Mouse (Mus musculus) gastrocnemius, adult 2 months (tissue): ENCODE measurements around the gene Rhov. TPM values are rescaled to one million over a fixed set of nuclear protein-coding genes. Genes with fewer than 3 reads are reported as not detected.

Source experiments
- DNase-seq: peaks from one replicate; pipeline ENCODE4 v3.0.0; 2022
- H3K27ac ChIP-seq: fragments of 200-600 bp; 2 replicates; pipeline ENCODE4 v1.8.1; 2022; ENCODE audit warnings: mild to moderate bottlenecking
- H3K4me3 ChIP-seq: fragments of 200-600 bp; 2 replicates; pipeline ENCODE4 v1.8.1; 2022; ENCODE audit warnings: mild to moderate bottlenecking, moderate library complexity
- CTCF ChIP-seq: fragments of 200-600 bp; IDR thresholded peaks from 2 replicates; pipeline ENCODE4 v1.8.1; 2022; ENCODE audit warnings: antibody characterized with exemption, mild to moderate bottlenecking, moderate library complexity
- intact Hi-C: fragments of 180-260 bp; cut with DNase I; formaldehyde crosslinking; loops from one replicate; pipeline ENCODE4 v1.15.1; 2025
- long read RNA-seq, 2 experiments: library from polyadenylated mRNA; stranded (forward); transcript quantifications; one replicate each; pipeline ENCODE4 v2.0.0; 2021
- total RNA-seq, 2 experiments: library from RNA; stranded (reverse); gene quantifications; 2 replicates each; pipeline ENCODE4 v1.2.3; 2021

Rhov gene
- not detected for total RNA-seq
- long read RNA-seq, experiment 1 = 0 reads
- long read RNA-seq, experiment 2 = 0 reads

DNA sequence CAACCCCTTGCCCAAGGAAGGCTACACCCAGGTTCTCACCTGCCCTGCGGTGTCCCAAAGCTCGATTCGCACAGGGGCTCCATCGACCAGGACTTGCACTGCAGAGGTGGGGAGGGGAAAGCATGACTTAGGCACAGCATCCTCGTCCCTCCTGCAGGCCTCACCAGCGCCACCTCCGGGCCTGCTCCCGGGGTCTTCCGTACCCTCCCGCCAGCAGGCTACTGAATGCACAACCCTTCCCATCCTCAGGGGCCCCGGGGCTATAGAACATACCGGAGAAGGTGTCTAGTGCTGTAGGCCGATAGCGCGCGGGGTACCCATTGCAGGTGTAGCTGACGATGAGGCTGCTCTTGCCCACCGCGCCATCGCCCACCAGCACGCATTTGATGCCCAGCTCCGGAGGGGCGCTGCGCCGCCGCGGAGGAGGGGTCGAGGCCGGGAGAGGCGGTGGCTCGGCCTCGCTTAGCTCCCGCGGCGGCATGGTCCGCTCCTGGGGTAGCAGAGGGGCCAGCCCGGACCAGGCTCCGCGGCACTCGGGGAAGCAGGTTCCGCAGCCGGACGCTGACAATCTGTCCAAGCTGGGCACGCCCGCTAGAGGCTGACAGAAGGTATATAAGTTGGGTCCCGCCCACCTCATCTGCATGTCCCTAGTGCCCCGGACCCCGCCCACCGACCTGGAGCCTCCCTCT lies at the start of gene Rhov:
Gene Rhov, minus strand, starts transcription at position 630 of the 689 bp plus-strand sequence.
- no peak for DNase-seq
- Histone ChIP-seq H3K27ac (no peak within 1 kb of the TSS), H3K4me3 (peak within 1 kb of the TSS; percentile 72)
- no peak for TF ChIP-seq CTCF
- intact Hi-C loops = no loop called here

DNA sequence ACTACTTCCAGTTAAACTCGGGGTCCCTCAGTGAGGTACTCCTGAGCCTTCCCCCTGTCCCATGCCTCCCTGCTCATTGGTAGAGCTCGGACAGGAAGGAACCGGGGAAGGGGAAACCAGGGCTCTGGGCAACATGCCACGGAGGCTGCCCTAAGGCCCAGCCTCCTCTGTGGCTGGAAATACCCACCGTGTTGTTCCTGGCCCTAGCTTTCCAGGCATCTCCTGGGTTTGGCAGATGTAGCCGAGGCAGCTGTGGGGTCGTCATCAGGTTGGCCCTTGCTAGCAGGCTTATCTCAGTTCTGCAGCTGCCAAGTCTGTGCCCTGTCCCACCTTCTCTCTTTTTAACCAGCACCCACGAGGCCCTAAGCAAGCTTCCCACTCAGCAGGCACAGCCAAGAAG lies 49.5 kb upstream of the Rhov start:
- DNase-seq = no peak
- intact Hi-C loops = no loop called here
- Histone ChIP-seq H3K4me3 (no peak overlapping the region), H3K27ac (peak overlapping the region; percentile 5; the same call in 1 of the 2 replicates)
- TF ChIP-seq CTCF = no peak

DNA sequence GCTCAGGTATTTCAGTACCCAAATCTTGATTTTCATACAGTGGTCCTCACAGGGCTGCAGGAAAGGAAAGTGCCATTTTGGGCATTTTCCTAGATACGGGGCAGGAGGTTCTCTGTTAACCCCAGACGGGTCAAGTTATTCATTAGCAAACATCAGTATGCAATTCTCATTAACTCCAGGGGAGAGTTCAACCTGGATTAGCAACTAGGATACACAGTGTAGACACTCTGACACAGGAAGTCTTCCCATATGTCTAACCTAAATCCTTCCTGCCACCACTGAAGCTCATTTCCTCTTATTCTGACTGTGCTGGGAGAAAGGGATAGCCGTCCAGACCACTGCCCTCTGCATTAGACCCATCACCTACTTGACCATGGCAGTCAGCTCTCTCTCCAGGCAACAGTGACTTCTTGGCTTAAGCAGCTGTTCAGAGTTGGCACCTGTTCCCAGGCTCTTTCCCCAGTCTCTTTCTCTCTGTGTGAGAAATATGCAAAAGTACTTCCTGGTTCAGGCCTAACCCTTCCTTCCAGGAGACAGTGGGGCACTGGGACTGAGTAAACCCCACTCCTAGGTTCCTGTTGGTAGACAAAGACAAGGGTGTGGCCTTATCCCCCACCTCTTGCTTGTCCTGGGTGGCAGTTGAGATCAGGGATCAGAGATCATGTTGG lies 47.1 kb upstream of the Rhov start:
- Histone ChIP-seq H3K4me3 (no peak overlapping the region), H3K27ac (peak overlapping the region; percentile 20; the same call in 1 of the 2 replicates)
- TF ChIP-seq CTCF = no peak
- intact Hi-C loops = no loop called here
- DNase-seq = no peak

DNA sequence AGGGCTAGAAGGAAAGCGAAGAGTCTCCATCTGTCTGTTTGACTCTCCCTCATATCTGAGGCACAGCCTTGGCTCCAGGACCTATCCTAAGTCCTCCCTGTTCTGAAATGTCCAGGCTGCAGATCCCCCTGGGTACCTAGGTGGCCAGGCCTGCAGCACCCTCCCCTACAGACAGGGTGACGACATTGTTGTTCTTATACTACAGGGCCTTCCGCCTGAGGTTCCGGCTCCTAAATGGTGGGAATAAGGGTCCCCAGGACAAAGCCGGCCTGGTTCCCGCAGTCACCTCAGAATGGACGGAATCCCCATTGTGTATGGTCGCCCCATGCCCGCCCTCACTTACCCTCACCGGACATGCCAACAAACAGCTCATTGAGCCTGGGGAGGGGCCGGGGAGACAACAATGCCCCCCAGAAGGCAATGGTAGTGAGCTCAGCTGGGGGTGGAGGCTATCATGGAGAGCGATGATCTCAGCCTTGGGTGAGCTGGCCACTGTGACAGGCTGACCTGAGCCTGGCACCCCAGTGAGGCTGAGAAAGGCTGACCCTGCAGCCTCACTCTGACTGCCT lies 43.8 kb upstream of the Rhov start:
- TF ChIP-seq CTCF = no peak

DNA sequence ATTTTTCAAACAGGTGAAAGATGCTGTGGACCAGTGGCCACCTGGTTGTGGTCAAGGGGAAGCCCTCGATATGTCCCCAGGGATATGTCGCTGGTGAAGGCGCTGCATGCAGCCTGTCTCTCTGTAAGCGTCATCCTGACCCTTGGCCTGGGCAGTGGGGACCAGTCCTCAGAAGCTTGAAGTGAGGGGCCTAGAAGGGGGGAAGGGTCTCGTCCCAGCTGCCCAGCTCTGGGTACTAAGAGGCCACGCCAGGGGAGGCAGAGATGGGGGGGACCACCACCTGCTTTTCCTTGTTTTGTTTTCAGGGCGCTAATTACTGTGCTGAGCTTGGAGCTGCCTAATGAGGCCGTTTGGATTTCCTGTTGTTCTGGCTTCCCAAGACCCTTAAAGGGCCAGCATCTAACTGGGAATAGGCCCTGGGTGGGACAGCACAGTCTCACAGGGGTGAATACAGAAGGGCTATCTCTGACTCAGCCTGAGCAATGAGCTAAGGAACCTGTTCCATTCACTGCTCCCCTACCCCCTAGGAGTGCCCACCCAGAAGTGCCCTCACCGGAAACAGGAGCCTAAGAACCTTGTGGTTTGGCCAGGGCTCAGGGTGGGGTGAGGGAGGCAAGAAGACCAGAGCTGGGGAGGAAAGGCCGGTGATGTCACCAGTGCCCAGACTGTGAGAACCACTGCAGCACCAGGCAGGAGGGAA lies 42.9 kb upstream of the Rhov start:
- Histone ChIP-seq H3K27ac (peak overlapping the region; percentile 76), H3K4me3 (peak overlapping the region; percentile 44)
- intact Hi-C loops = no loop called here
- no peak for TF ChIP-seq CTCF
- DNase-seq = no peak

More for the DNA sequence above, 43.8 kb upstream of the Rhov start:
- Histone ChIP-seq H3K27ac (peak overlapping the region; percentile 76), H3K4me3 (peak overlapping the region; percentile 29)
- no peak for DNase-seq
- intact Hi-C loops = no loop called here

DNA sequence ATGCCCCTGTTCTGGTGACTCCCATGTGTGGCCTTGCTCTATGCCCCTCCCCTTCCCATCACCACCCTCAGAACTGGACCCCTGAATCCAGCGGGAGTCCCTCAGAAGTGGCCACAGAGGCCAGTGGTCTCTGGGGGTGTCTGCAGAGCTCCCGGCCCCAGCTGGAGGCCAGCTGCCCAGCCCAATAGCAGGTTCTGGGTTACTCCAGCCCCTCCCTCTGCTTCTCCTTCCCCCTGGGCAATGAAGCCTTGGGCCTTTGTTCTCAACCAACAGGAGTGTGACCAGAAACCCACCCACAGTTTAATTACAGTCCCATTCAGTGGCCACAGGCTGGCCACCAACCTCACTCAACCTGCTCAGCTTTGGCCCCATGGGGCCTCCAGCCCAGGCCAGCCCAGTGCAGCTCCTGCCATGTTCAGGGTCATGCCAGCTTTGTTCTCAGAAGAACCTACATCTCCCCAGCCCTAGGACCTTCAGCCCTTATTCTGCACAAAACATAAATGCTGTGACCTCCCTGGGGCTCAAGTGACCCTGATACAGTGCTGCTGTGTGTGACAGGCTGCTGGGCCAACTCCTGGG lies 41.4 kb upstream of the Rhov start:
- DNase-seq = no peak
- TF ChIP-seq CTCF = no peak
- Histone ChIP-seq H3K4me3 (no peak overlapping the region), H3K27ac (peak overlapping the region; percentile 76)
- intact Hi-C loops = no loop called here

DNA sequence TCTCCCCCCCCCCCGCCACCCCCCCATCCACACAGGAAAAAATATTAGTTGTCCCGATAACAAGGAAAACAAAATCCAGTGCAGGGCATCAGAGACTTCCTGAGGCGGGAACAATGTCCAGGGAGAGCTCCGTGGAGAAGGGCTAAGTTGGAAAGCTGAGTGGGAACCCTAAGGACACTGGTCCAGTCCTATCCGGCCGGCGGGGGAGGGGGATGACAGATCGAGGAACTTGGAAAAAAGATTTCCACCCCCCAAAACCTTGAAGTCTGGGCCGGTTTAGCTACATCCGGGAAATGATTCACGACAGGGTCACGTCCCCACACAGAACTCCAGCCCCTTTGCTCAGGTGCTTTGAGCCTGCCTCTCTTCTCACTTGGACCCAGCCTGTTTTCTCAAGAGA lies 40.5 kb upstream of the Rhov start:
- intact Hi-C loops = no loop called here
- TF ChIP-seq CTCF = no peak
- H3K27ac ChIP-seq = peak overlapping the region; percentile 76

DNA sequence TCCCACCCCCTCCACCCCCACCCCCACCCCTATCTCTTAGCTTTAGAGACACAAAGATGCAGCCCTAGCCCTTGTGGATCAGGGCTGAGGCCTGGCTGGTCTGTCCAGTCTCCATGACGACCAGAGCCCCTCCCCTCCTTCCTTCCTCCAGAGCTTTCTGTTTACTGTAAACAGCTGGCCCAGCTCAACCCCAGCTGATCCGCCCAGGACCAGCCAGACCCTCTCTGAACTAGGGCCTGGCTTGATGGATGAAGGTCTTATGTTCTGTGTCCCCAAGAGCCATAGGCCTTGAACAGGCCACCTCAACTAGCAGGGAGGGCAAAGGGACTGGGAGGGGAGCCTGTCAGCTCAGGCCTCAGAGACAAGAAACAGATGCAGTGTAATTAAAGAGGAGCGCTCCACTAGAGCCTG lies 33.7 kb upstream of the Rhov start:
- no peak overlapping the region for H3K4me3 ChIP-seq
- DNase-seq = no peak
- TF ChIP-seq CTCF = no peak
- intact Hi-C loops = no loop called here
- H3K27ac ChIP-seq = peak overlapping the region; percentile 48; the same call in 1 of the 2 replicates

More for the DNA sequence above, 40.5 kb upstream of the Rhov start:
- DNase-seq = no peak
- H3K4me3 ChIP-seq = no peak overlapping the region

DNA sequence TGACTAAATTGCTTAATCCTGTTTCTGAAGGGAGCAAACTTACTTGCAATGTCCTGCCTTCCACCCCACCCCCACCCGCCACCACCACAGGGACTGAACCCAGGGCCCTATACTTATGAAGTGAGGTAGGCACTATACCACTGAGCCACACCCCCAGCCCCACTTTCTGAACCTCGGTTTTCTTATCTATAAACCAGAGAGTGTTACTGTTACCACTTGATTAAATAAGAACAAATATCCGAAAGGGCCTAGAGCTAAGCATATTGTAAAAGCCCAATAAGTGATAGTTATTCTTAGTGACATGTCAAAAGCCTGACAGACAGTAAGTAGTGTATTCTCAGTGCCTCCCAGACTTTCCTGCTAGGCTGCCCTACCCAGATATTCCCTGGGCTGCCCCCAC lies 33.3 kb upstream of the Rhov start:
- intact Hi-C loops = no loop called here
- no peak for TF ChIP-seq CTCF
- Histone ChIP-seq H3K4me3 (no peak overlapping the region), H3K27ac (peak overlapping the region; percentile 16; the same call in 1 of the 2 replicates)
- DNase-seq = no peak

DNA sequence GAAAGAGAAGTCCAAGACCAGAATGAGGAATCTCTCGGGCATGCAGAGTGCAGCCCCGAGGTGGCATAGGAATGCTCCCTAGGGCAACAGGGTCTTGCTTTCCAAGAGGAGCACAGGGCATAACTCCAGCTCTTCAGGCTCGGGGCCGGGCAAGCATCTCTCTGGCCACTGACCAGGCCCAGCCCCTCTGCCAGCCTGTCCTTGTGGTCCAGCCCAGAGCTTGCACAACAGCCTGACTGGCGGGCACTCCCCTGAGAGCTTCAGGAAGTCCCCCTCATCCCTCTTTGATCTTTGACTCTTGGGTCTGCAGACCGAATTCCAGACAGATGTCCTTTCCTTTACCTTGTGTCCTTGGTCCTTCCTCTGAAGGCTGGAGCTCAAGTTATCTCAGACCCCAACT lies 31.8 kb upstream of the Rhov start:
- TF ChIP-seq CTCF = no peak
- no peak overlapping the region for H3K4me3 ChIP-seq
- DNase-seq = peak; percentile 44
- no peak overlapping the region for H3K27ac ChIP-seq
- intact Hi-C loops = no loop called here

DNA sequence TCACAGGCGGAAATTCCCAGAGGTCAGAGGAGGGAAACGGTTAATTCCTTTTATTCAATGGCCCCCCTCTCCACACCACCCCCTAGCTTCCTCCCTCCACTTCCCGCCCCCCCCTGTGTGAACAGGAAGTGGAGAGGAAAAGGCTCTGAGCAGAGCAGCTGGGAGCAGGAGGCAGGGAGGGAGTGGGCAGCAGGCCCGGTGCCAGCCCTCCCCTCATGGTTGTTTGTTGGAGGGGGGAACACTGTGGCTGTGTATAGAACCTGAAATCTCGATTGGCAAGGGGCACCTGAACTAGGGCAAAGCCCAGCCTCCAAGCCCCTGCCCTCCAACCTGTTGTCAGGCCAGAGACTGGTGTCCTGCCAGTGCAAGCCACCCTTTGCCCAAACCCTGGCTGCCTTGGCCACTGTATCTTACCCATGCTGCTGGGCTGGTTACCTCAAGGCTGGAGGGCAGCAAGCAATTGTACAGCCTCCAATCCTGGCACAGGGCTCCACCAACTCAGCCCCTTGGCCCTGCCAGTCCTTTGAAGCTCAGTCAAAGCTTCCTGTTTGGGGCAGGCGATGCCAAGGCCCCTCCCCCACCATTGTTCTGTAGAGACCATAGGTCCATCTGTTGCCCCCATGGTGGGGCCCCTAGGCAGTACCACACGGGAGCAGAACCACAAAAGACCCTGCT lies 29.9 kb upstream of the Rhov start:
- Histone ChIP-seq H3K4me3 (peak overlapping the region; percentile 61), H3K27ac (peak overlapping the region; percentile 83)
- no peak for TF ChIP-seq CTCF
- intact Hi-C loops = loop anchor here (1.0 kb wide), 2 partner anchors 24 to 36 kb away; partner anchors contain the start of gene Dll4
- peak; percentile 59 for DNase-seq
